Mouse (Mus musculus) myocyte (in vitro differentiated cells): ENCODE measurements around the gene Cep95. TPM values are rescaled to one million over a fixed set of nuclear protein-coding genes. Genes with fewer than 3 reads are reported as not detected.

ENCODE experiments used
- H3K27me3 ChIP-seq: one replicate; pipeline ENCODE4 v1.6.1; 2011; ENCODE audit not compliant: control insufficient read depth, insufficient read depth, insufficient read length
- H3K36me3 ChIP-seq: one replicate; pipeline ENCODE4 v1.6.1; 2011; ENCODE audit not compliant: control insufficient read depth, insufficient read depth
- H3K4me2 ChIP-seq: one replicate; pipeline ENCODE4 v1.6.1; 2011; ENCODE audit warnings: low read depth, control low read depth
- H3K4me3 ChIP-seq: one replicate; pipeline ENCODE4 v1.5.1; 2011; ENCODE audit warnings: mild to moderate bottlenecking, control low read depth, moderate library complexity
- H3K79me2 ChIP-seq: one replicate; pipeline ENCODE4 v1.6.1; 2011; ENCODE audit not compliant: control insufficient read depth, insufficient read depth
- H3ac ChIP-seq: one replicate; pipeline ENCODE4 v1.6.1; 2011; ENCODE audit not compliant: control insufficient read depth, insufficient read length
- CEBPB ChIP-seq: IDR thresholded peaks from 2 replicates; pipeline ENCODE4 v1.6.1; 2011; ENCODE audit warnings: mild to moderate bottlenecking, moderate library complexity; ENCODE audit not compliant: poor library complexity, insufficient read depth, severe bottlenecking
- E2F4 ChIP-seq: IDR thresholded peaks from one replicate; pipeline ENCODE4 v1.6.1; 2011; ENCODE audit warnings: mild to moderate bottlenecking, control low read depth, moderate library complexity; ENCODE audit not compliant: insufficient read depth
- MAX ChIP-seq: IDR thresholded peaks from one replicate; pipeline ENCODE4 v1.6.1; 2011; ENCODE audit warnings: low read depth, mild to moderate bottlenecking, control low read depth
- MYOD1 ChIP-seq, 3 experiments: IDR thresholded peaks; one replicate each; pipeline ENCODE4 v1.6.1; 2011; ENCODE audit warnings: control low read depth in 2 of 3, low read depth in 2 of 3, mild to moderate bottlenecking in 2 of 3, moderate library complexity in 1 of 3; ENCODE audit not compliant: insufficient read length in 2 of 3, control insufficient read depth in 1 of 3
- MYOG ChIP-seq, 3 experiments: IDR thresholded peaks; one replicate each; pipeline ENCODE4 v1.6.1; 2011; ENCODE audit warnings: control low read depth in 2 of 3, low read depth in 2 of 3, mild to moderate bottlenecking in 2 of 3; ENCODE audit not compliant: insufficient read length in 2 of 3, control insufficient read depth in 1 of 3, insufficient read depth in 1 of 3
- POLR2A ChIP-seq: IDR thresholded peaks from one replicate; pipeline ENCODE4 v1.6.1; 2011; ENCODE audit warnings: low read depth, mild to moderate bottlenecking, control low read depth, moderate library complexity; ENCODE audit not compliant: insufficient read length
- POLR2AphosphoS2 ChIP-seq: IDR thresholded peaks from one replicate; pipeline ENCODE4 v1.6.1; 2011; ENCODE audit warnings: low read depth, control low read depth; ENCODE audit not compliant: insufficient read length
- REST ChIP-seq: IDR thresholded peaks from one replicate; pipeline ENCODE4 v1.6.1; 2011; ENCODE audit warnings: mild to moderate bottlenecking, control low read depth, moderate library complexity; ENCODE audit not compliant: insufficient read depth, insufficient read length
- SRF ChIP-seq: IDR thresholded peaks from one replicate; pipeline ENCODE4 v1.6.1; 2011; ENCODE audit warnings: low read depth; ENCODE audit not compliant: control insufficient read depth, insufficient read length
- TCF12 ChIP-seq: IDR thresholded peaks from one replicate; pipeline ENCODE4 v1.6.1; 2011; ENCODE audit warnings: mild to moderate bottlenecking, control low read depth; ENCODE audit not compliant: poor library complexity, insufficient read depth, severe bottlenecking
- TCF3 ChIP-seq: IDR thresholded peaks from one replicate; pipeline ENCODE4 v1.6.1; 2011; ENCODE audit warnings: low read depth, control low read depth; ENCODE audit not compliant: insufficient read length
- USF1 ChIP-seq: IDR thresholded peaks from one replicate; pipeline ENCODE4 v1.6.1; 2011; ENCODE audit warnings: low read depth, mild to moderate bottlenecking, control low read depth, moderate library complexity
- polyA plus RNA-seq: library from polyadenylated mRNA; unstranded; fragments of >200 nt; fragmentation: generic; extraction: Trizol; gene quantifications from one replicate; pipeline ENCODE4 v1.2.1, GENCODE M21; 2012; ENCODE audit warnings: missing spikeins

Cep95 gene
- polyA plus RNA-seq, 1 experiment, result 3.5 TPM

DNA sequence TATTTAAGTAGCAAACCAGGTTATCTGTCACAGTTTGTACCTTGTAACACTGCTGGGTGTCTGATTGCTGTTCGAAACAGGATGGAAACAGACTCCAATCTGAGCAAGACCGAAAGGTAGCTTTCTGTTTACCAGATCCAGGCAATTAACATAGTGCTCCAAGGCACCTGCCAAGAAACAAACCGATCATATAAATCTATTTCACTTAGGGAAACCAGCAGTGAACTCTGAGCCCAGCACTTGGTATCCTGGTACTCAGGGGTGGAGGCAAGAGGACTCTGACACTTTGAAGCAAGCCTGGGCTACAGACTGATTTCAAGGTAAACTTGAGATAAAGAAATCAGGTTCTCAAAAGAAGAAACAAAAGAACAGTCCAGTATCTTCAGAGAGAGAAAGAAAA, 11.7 kb upstream of the Cep95 start:
- H3ac ChIP-seq, result no peak overlapping the region
- H3K79me2 ChIP-seq, result peaks cover 16% of the 10 kb centered on the region
- H3K36me3 ChIP-seq, result peaks cover 47% of the 10 kb centered on the region
- H3K4me3 ChIP-seq, result no peak overlapping the region
- H3K4me2 ChIP-seq, result peak overlapping the region; percentile 88
- TF ChIP-seq MYOG (IDR thresholded peaks at IDR 0.05; ENCODE audit: control insufficient read depth in 1 of 3, insufficient read depth in 1 of 3, insufficient read length in 2 of 3, low read depth in 2 of 3), result no peak
- TF ChIP-seq TCF12, result no peak
- no peak for TF ChIP-seq MYOD1 (IDR thresholded peaks at IDR 0.05; ENCODE audit: control insufficient read depth in 1 of 3, insufficient read length in 2 of 3, low read depth in 2 of 3)
- TF ChIP-seq E2F4, result no peak
- no peak for TF ChIP-seq CEBPB
- no peak for TF ChIP-seq REST
- no peak for TF ChIP-seq USF1
- TF ChIP-seq TCF3, result no peak
- no peak for TF ChIP-seq POLR2AphosphoS2
- TF ChIP-seq MAX, result no peak
- TF ChIP-seq POLR2A, result no peak
- TF ChIP-seq SRF, result no peak
- no peaks in the 10 kb centered on the region for H3K27me3 ChIP-seq

DNA sequence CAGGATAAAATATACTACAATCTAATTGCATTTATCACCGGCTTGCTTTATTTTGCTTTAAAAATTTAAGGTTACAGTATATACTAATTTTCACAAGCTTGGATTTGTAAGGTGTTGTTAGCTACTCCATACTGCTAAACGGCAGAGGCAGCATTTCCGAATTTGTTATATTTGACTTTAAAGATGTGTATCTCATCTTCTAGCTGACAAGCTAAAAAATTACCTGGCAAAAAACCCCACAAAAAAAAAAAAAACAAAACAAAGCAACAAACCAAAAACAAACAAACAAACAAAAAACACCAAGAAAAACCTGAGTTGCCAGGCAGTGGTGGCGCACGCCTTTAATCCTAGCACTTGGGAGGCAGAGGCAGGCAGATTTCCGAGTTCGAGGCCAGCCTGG, 10.9 kb upstream of the Cep95 start:
- H3K4me2 ChIP-seq, result peak overlapping the region; percentile 88
- TF ChIP-seq CEBPB (no peak), TCF3 (no peak), MYOG (IDR thresholded peaks at IDR 0.05; ENCODE audit: control insufficient read depth in 1 of 3, insufficient read depth in 1 of 3, insufficient read length in 2 of 3, low read depth in 2 of 3) (no peak), POLR2AphosphoS2 (no peak)

DNA sequence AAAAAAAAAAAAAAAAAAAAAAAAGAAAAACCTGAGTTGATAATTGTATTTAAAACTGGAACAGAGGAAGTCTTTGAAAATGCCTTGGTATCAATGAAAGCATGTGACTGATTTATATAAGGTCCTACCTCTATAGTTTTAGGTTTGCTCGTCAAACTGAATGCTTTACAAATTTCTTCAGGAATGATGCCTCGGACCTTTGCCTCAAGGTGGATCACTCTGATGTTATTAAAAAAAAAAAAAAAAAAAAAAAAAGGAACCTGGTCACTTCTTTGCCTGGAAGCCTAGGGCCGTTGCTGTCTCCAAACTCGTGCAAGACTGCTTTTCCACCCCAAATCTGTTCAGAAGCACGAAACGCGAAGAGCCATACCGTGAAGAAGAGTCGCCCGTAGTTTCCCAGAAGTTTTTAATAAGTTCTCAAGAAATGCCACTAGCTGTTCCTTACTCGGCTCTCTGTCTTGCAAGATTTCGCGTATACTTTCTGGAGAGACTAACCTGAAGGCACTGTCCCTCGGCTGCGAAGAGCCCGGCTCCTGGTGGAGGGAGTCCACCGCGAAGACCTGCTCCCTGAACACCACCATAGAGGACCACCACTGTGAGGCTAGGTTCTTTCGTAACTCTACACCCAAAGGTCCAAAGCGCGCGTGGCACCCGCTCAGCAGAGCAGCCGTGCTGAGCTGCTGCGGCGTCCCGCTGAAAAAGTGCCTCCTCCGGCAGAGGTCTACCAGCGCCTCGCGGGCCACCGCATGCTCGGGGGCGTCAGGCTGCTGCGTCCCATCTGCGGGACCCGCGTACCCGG, 10.3 kb upstream of the Cep95 start:
- Histone ChIP-seq H3K36me3 (peaks cover 50% of the 10 kb centered on the region), H3K79me2 (peaks cover 26% of the 10 kb centered on the region), H3K4me3 (peak overlapping the region; percentile 54), H3K27me3 (no peaks in the 10 kb centered on the region), H3K4me2 (peak overlapping the region; percentile 88), H3ac (peak overlapping the region; percentile 27)
- no peak for TF ChIP-seq MAX
- TF ChIP-seq E2F4, result no peak
- TF ChIP-seq POLR2A, result no peak
- no peak for TF ChIP-seq POLR2AphosphoS2
- TF ChIP-seq TCF12, result no peak
- no peak for TF ChIP-seq MYOG (IDR thresholded peaks at IDR 0.05; ENCODE audit: control insufficient read depth in 1 of 3, insufficient read depth in 1 of 3, insufficient read length in 2 of 3, low read depth in 2 of 3)
- no peak for TF ChIP-seq TCF3
- TF ChIP-seq USF1, result no peak
- TF ChIP-seq MYOD1 (IDR thresholded peaks at IDR 0.05; ENCODE audit: control insufficient read depth in 1 of 3, insufficient read length in 2 of 3, low read depth in 2 of 3), result no peak
- TF ChIP-seq CEBPB, result no peak
- TF ChIP-seq SRF, result no peak

More for the DNA sequence above, 10.9 kb upstream of the Cep95 start:
- Histone ChIP-seq H3ac (no peak overlapping the region), H3K79me2 (peaks cover 21% of the 10 kb centered on the region), H3K4me3 (peak overlapping the region; percentile 54), H3K36me3 (peaks cover 50% of the 10 kb centered on the region), H3K27me3 (no peaks in the 10 kb centered on the region)

DNA sequence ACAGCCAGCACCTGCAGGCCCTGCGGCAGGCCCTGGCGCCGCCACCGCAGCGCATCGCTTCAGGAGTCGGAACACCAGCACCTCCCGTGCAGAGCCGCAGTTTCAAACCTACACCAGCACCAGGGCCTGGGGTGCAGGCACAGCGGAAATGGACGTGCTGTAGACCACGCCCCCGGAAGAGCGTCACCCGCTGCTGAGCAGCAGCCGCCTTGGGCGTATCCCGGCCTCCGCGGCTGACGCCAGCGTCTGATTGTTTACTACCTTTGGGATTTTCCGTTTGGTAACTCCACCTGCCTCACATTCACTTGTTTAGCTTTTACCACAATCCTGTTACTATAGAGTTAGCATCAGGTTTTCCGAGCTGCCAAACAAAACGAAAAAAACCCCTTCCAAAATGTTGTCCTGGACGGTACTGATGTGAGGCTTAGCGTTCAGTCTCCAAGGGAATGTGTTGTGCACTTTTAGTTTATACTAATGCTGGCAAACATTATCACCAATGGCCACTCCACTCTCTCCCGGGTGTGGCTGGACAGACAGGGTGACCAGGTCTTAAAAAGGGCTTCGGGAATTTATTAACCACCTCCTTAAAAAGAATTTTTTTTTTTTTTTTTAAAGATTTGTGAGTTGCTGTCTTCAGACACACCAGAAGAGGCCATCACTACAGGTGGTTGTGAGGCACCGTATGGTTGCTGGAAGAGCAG, 9.5 kb upstream of the Cep95 start, which contains the start of gene Polg2:
Polg2 (minus strand) TSS at position 150 of the 701 bp plus-strand sequence.
- Histone ChIP-seq H3K4me2 (peak within 1 kb of the TSS; percentile 88), H3ac (peak within 1 kb of the TSS; percentile 27), H3K36me3 (peaks cover 51% of the 10 kb centered on the region), H3K4me3 (peak within 1 kb of the TSS; percentile 54), H3K27me3 (no peaks in the 10 kb centered on the region), H3K79me2 (peaks cover 34% of the 10 kb centered on the region)
- TF ChIP-seq MYOD1 (IDR thresholded peaks at IDR 0.05; ENCODE audit: control insufficient read depth in 1 of 3, insufficient read length in 2 of 3, low read depth in 2 of 3), result peak in 1 of 3 experiments; percentile 18
- no peak for TF ChIP-seq TCF12
- TF ChIP-seq CEBPB, result no peak
- peak in 1 of 3 experiments; percentile 37 for TF ChIP-seq MYOG (IDR thresholded peaks at IDR 0.05; ENCODE audit: control insufficient read depth in 1 of 3, insufficient read depth in 1 of 3, insufficient read length in 2 of 3, low read depth in 2 of 3)
- peak; percentile 99 for TF ChIP-seq POLR2AphosphoS2
- peak; percentile 96 for TF ChIP-seq POLR2A
- peak; percentile 2 for TF ChIP-seq REST
